Mouse (Mus musculus) right cerebral cortex, adult 18-20 months (tissue): ENCODE results near the gene Dnajb13.

ENCODE experiments used
- DNase-seq: peaks from one replicate; pipeline ENCODE4 v3.0.0; 2022; ENCODE audit warnings: mixed read lengths

Gene Dnajb13

GRCm38 (mm10) chr7:100506494-100506893, 8.3 kb downstream of the Dnajb13 start:
- DNase-seq = no peak

- no peak for DNase-seq
Observed at GRCm38 (mm10) chr7:100504740-100505487, 9.8 kb downstream of the Dnajb13 start.

GRCm38 (mm10) chr7:100503076-100503475, 11.7 kb downstream of the Dnajb13 start:
- DNase-seq = no peak

- no peak for DNase-seq
Observed at GRCm38 (mm10) chr7:100502374-100502922, 12.3 kb downstream of the Dnajb13 start.

- DNase-seq = no peak
Observed at GRCm38 (mm10) chr7:100501844-100502373, 12.9 kb downstream of the Dnajb13 start.

- DNase-seq = no peak
Observed at GRCm38 (mm10) chr7:100501027-100501843, 13.5 kb downstream of the Dnajb13 start.

GRCm38 (mm10) chr7:100500276-100500977, 14.3 kb downstream of the Dnajb13 start:
- DNase-seq = no peak

- no peak for DNase-seq
Observed at GRCm38 (mm10) chr7:100499465-100499864, 15.3 kb downstream of the Dnajb13 start.

- no peak for DNase-seq
Observed at GRCm38 (mm10) chr7:100497982-100498381, 16.8 kb downstream of the Dnajb13 start.

- DNase-seq = no peak
Observed at GRCm38 (mm10) chr7:100497402-100497801, 17.4 kb downstream of the Dnajb13 start.

- no peak for DNase-seq
Observed at GRCm38 (mm10) chr7:100496791-100497190, 18.0 kb downstream of the Dnajb13 start.

GRCm38 (mm10) chr7:100496371-100496770, 18.4 kb downstream of the Dnajb13 start:
- DNase-seq = no peak

- DNase-seq = peak; percentile 77
Observed at GRCm38 (mm10) chr7:100495581-100496251, 19.0 kb downstream of the Dnajb13 start.

GRCm38 (mm10) chr7:100495042-100495441, 19.7 kb downstream of the Dnajb13 start:
- no peak for DNase-seq

- DNase-seq = no peak
Observed at GRCm38 (mm10) chr7:100494415-100494831, 20.3 kb downstream of the Dnajb13 start.

- DNase-seq = no peak
Observed at GRCm38 (mm10) chr7:100493484-100494414, 21.0 kb downstream of the Dnajb13 start.

- DNase-seq = peak; percentile 52
Observed at GRCm38 (mm10) chr7:100493117-100493483, 21.7 kb downstream of the Dnajb13 start, which contains the start of gene Ucp2. TSS of gene Ucp2 (plus strand) at chr7:100493337.

GRCm38 (mm10) chr7:100492391-100493116, 22.2 kb downstream of the Dnajb13 start:
- no peak for DNase-seq

- DNase-seq = no peak
Observed at GRCm38 (mm10) chr7:100488474-100489048, 26.2 kb downstream of the Dnajb13 start.

- DNase-seq = no peak
Observed at GRCm38 (mm10) chr7:100487301-100487700, 27.5 kb downstream of the Dnajb13 start.
